Mouse (Mus musculus) lung, embryonic 14.5 days (tissue): ENCODE data around the gene Pcolce. TPM values are rescaled to one million over a fixed set of nuclear protein-coding genes. Genes with fewer than 3 reads are reported as not detected.

Experiments used
- ATAC-seq: fragments of 200-750 bp; cut with Nextera tagmentation; 2 replicates; pipeline ENCODE4 v1.8.0; 2017; ENCODE audit warnings: mild to moderate bottlenecking, moderate TSS enrichment, moderate library complexity; ENCODE audit not compliant: insufficient read depth
- DNase-seq: peaks from one replicate; pipeline ENCODE4 v3.0.0-alpha.2; 2015
- H3K27ac ChIP-seq: fragments of 300-500 bp; sonication (generic); 2 replicates; pipeline ENCODE4 v1.5.1; 2014; ENCODE audit warnings: low read depth, mild to moderate bottlenecking, moderate library complexity
- H3K27me3 ChIP-seq: fragments of 300-500 bp; sonication (generic); 2 replicates; pipeline ENCODE4 v1.6.1; 2014; ENCODE audit warnings: low read length, control low read depth; ENCODE audit not compliant: insufficient read depth
- H3K36me3 ChIP-seq: fragments of 300-500 bp; sonication (generic); 2 replicates; pipeline ENCODE4 v1.6.1; 2014; ENCODE audit warnings: control low read depth; ENCODE audit not compliant: insufficient read depth
- H3K4me1 ChIP-seq: fragments of 300-500 bp; sonication (generic); 2 replicates; pipeline ENCODE4 v1.6.1; 2014; ENCODE audit warnings: antibody characterized with exemption, control low read depth; ENCODE audit not compliant: insufficient read depth
- H3K4me2 ChIP-seq: fragments of 300-500 bp; sonication (generic); 2 replicates; pipeline ENCODE4 v1.6.1; 2014; ENCODE audit warnings: mild to moderate bottlenecking
- H3K4me3 ChIP-seq: fragments of 300-500 bp; sonication (generic); 2 replicates; pipeline ENCODE4 v1.5.1; 2014; ENCODE audit warnings: low read depth, low read length
- H3K9ac ChIP-seq: fragments of 300-500 bp; sonication (generic); 2 replicates; pipeline ENCODE4 v1.6.1; 2014
- H3K9me3 ChIP-seq: fragments of 300-500 bp; sonication (generic); 2 replicates; pipeline ENCODE4 v1.6.1; 2016; ENCODE audit warnings: low read depth, low read length, control low read depth
- CTCF ChIP-seq: IDR thresholded peaks from 2 replicates; pipeline ENCODE4 v1.5.1; 2016; ENCODE audit warnings: antibody characterized with exemption, low read depth
- WGBS: fragments of 180-500 bp; shearing (Covaris S2); extraction: QIAGEN DNeasy Blood & Tissue Kit; methylation state at CpG from one replicate; pipeline ENCODE4 v1.1.7; 2014; 5-methylcytosine and 5-hydroxymethylcytosine counted together
- polyA plus RNA-seq: library from polyadenylated mRNA; unstranded; fragments of >200 nt; fragmentation: Nextera tagmentation; extraction: Ambion mirVana; gene quantifications from 2 replicates; pipeline ENCODE4 v1.2.1, GENCODE M21; 2014

The Pcolce gene
- polyA plus RNA-seq, 1 experiment from 2014 or later = 148 TPM

- Histone ChIP-seq H3K9me3 (no peaks in the 10 kb centered on the region), H3K27me3 (no peaks in the 10 kb centered on the region), H3K9ac (peak overlapping the region; percentile 48), H3K27ac (no peak overlapping the region), H3K36me3 (peaks cover 40% of the 10 kb centered on the region), H3K4me1 (peaks cover 35% of the 10 kb centered on the region), H3K4me3 (peak overlapping the region; percentile 14), H3K4me2 (peak overlapping the region; percentile 70)
- no peak for TF ChIP-seq CTCF
- ATAC-seq (no peak), DNase-seq (peak; percentile 37)
- 24% methylated on average over 26 of the region's 26 CpGs for WGBS
These were observed 5.5 kb downstream of the Pcolce start for GRCm38 (mm10) chr5:137607860-137608653.

GRCm38 (mm10) chr5:137601365-137601729 lies 12.2 kb downstream of the Pcolce start:
- H3K9me3 ChIP-seq = no peaks in the 10 kb centered on the region
- peak overlapping the region; percentile 81 for H3K27ac ChIP-seq
- peak overlapping the region; percentile 61 for H3K9ac ChIP-seq
- ATAC-seq (no peak), DNase-seq (peak; percentile 76)
- H3K4me3 ChIP-seq = peak overlapping the region; percentile 66
- peaks cover 5% of the 10 kb centered on the region; the same call in 1 of the 2 replicates for H3K4me1 ChIP-seq
- peak overlapping the region; percentile 82 for H3K4me2 ChIP-seq
- no peak for TF ChIP-seq CTCF
- WGBS = under 1% methylated on average over 22 of the region's 22 CpGs
- H3K27me3 ChIP-seq = no peaks in the 10 kb centered on the region
- H3K36me3 ChIP-seq = peaks cover 27% of the 10 kb centered on the region

DNA sequence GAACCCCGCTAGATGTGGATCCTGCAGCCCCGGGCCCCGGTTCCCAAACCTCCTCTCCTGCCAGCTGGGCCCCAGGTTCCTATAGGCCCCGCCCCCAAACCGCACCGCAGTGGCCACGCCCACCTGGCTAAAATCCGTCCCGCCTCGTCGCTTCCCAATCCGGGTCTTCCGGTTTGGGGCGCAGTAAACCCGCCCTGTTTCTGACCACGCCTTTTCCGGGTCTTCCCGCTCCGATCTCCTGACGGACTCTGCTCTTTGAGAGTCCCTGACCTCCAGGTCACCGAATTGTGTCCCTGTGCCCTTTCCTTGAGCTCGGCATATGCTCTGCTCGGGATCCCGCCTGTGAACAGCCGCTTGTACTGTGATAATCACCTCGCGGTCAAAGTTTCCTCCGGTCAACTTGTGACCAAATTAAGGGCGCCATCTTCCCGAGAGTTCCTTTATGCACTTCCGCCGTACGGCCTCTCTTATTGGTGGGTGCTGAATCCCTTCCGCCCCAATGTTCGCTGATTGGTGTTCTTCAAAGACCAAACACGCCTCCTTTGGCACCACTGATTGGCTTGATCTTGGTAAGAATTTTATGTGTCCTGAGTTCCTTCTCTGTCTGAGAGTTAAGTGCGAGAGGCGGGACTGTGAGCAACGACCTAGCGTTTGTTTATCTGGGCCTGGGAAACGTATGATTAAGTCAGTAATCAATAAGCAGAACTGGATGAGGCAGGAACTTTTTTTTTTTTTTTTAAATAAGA lies 12.8 kb downstream of the Pcolce start, which contains the start of gene Mospd3:
Gene Mospd3 (minus strand): TSS at position 440 of the 746 bp plus-strand sequence.
- Histone ChIP-seq H3K9me3 (no peaks in the 10 kb centered on the region), H3K36me3 (peaks cover 23% of the 10 kb centered on the region), H3K27ac (peak within 1 kb of the TSS; percentile 88), H3K27me3 (no peaks in the 10 kb centered on the region), H3K9ac (peak within 1 kb of the TSS; percentile 66), H3K4me2 (peak within 1 kb of the TSS; percentile 82), H3K4me1 (peaks cover 5% of the 10 kb centered on the region; the same call in 1 of the 2 replicates), H3K4me3 (peak within 1 kb of the TSS; percentile 66)
- peak; percentile 95 for ATAC-seq
- peak; percentile 99 for DNase-seq
- WGBS = under 1% methylated on average over 41 of the region's 41 CpGs
- TF ChIP-seq CTCF = no peak

- Histone ChIP-seq H3K4me1 (peaks cover 5% of the 10 kb centered on the region; the same call in 1 of the 2 replicates), H3K9ac (peak overlapping the region; percentile 66), H3K4me3 (peak overlapping the region; percentile 66), H3K27me3 (no peaks in the 10 kb centered on the region), H3K9me3 (no peaks in the 10 kb centered on the region), H3K36me3 (peaks cover 18% of the 10 kb centered on the region), H3K27ac (no peak overlapping the region), H3K4me2 (peak overlapping the region; percentile 82)
- ATAC-seq (peak; percentile 69), DNase-seq (no peak)
- WGBS = 1% methylated on average over 19 of the region's 19 CpGs
- TF ChIP-seq CTCF = no peak
These were observed 13.3 kb downstream of the Pcolce start for GRCm38 (mm10) chr5:137600281-137600618.

- no peak for TF ChIP-seq CTCF
- H3K27ac ChIP-seq = no peak overlapping the region
- no peaks in the 10 kb centered on the region for H3K9me3 ChIP-seq
- H3K4me2 ChIP-seq = peak overlapping the region; percentile 82
- H3K27me3 ChIP-seq = no peaks in the 10 kb centered on the region
- peak overlapping the region; percentile 66 for H3K9ac ChIP-seq
- H3K36me3 ChIP-seq = 0 out of 2 replicates have a peak, but pooled peaks cover 12% of the 10 kb centered on the region
- DNase-seq (no peak), ATAC-seq (no peak)
- 56% methylated on average over 9 of the region's 9 CpGs for WGBS
- peak overlapping the region; percentile 66 for H3K4me3 ChIP-seq
- peaks cover 5% of the 10 kb centered on the region; the same call in 1 of the 2 replicates for H3K4me1 ChIP-seq
These were observed 14.0 kb downstream of the Pcolce start for GRCm38 (mm10) chr5:137599600-137599999.

DNA sequence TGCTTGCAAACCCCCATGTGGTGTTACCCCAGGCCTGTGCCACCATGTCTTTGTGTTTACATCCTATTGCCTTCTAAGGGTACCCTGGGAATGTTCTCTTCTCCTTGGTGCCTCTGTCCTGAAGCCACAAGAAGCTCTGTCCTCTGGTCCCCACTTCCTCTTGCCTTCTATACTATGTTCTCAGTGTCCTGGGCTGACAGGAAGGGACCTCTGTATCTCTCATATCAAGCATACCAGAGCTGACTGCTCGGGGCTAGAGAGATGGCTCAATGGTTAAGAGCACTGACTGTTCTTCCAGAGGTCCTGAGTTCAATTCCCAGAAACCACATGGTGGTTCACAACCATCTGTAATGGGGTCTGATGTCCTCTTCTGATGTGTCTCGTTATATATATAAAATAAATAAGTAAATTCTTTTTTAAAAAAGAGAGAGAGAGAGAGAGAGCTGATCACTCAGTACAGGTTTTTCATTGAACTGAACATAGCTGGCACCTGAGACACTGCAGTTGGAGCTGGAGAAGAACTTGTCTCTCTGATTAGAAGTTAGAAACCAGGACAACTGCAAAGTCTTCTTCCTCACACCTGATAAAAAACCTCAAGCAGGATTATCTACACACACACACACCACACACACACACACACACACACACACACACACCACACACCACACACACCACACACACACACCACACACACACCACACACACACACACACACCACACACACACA lies 15.3 kb downstream of the Pcolce start:
- Histone ChIP-seq H3K4me3 (no peak overlapping the region), H3K4me1 (peaks cover 5% of the 10 kb centered on the region; the same call in 1 of the 2 replicates), H3K36me3 (0 out of 2 replicates have a peak, but pooled peaks cover 6% of the 10 kb centered on the region), H3K9ac (no peak overlapping the region), H3K9me3 (no peaks in the 10 kb centered on the region), H3K4me2 (no peak overlapping the region), H3K27ac (no peak overlapping the region), H3K27me3 (no peaks in the 10 kb centered on the region)
- WGBS = 73% methylated on average over 2 of the region's 2 CpGs
- no peak for ATAC-seq
- no peak for TF ChIP-seq CTCF
- no peak for DNase-seq
